Mouse (Mus musculus) hindbrain, postnatal 0 days (tissue): ENCODE results near the gene Nf1. TPM values are rescaled to one million over a fixed set of nuclear protein-coding genes. Genes with fewer than 3 reads are reported as not detected.

Source experiments
- ATAC-seq: fragments of 200-750 bp; cut with Nextera tagmentation; 2 replicates; pipeline ENCODE4 v1.8.0; 2017; ENCODE audit warnings: mild to moderate bottlenecking, moderate TSS enrichment, moderate library complexity
- DNase-seq: peaks from one replicate; pipeline ENCODE4 v3.0.0-alpha.2; 2015; ENCODE audit warnings: low spot score
- H3K27ac ChIP-seq: fragments of 300-500 bp; sonication (generic); 2 replicates; pipeline ENCODE4 v1.5.1; 2014; ENCODE audit warnings: mild to moderate bottlenecking
- H3K27me3 ChIP-seq: fragments of 300-500 bp; sonication (generic); 2 replicates; pipeline ENCODE4 v1.6.1; 2014; ENCODE audit warnings: low read length, mixed read lengths; ENCODE audit not compliant: insufficient read depth
- H3K36me3 ChIP-seq: fragments of 300-500 bp; sonication (generic); 2 replicates; pipeline ENCODE4 v1.6.1; 2014; ENCODE audit warnings: low read length, mixed read lengths; ENCODE audit not compliant: insufficient read depth
- H3K4me1 ChIP-seq: fragments of 300-500 bp; sonication (generic); 2 replicates; pipeline ENCODE4 v1.6.1; 2014; ENCODE audit warnings: antibody characterized with exemption, low read length, mixed read lengths; ENCODE audit not compliant: insufficient read depth
- H3K4me2 ChIP-seq: fragments of 300-500 bp; sonication (generic); 2 replicates; pipeline ENCODE4 v1.6.1; 2014; ENCODE audit warnings: low read depth, mild to moderate bottlenecking, low read length, moderate library complexity, mixed read lengths
- H3K4me3 ChIP-seq: fragments of 300-500 bp; sonication (generic); 2 replicates; pipeline ENCODE4 v1.5.1; 2014; ENCODE audit warnings: low read length
- H3K9ac ChIP-seq: fragments of 300-500 bp; sonication (generic); replicated peaks from 2 replicates; pipeline ENCODE4 v1.6.1; 2014; ENCODE audit warnings: mild to moderate bottlenecking, low read length, moderate library complexity, mixed read lengths
- H3K9me3 ChIP-seq: fragments of 300-500 bp; sonication (generic); 2 replicates; pipeline ENCODE4 v1.6.1; 2016; ENCODE audit warnings: low read length, mixed read lengths
- CTCF ChIP-seq: IDR thresholded peaks from 2 replicates; pipeline ENCODE4 v1.5.1; 2016; ENCODE audit warnings: antibody characterized with exemption, control low read depth, low read depth
- WGBS: fragments of 180-500 bp; shearing (Covaris S2); extraction: QIAGEN DNeasy Blood & Tissue Kit; methylation state at CpG from one replicate; pipeline ENCODE4 v1.1.7; 2014; 5-methylcytosine and 5-hydroxymethylcytosine counted together
- polyA plus RNA-seq: library from polyadenylated mRNA; unstranded; fragments of >200 nt; fragmentation: Nextera tagmentation; extraction: Ambion mirVana; gene quantifications from 2 replicates; pipeline ENCODE4 v1.2.1, GENCODE M21; 2015
- total RNA-seq: library from RNA; depleted of rRNA; stranded (reverse); fragments of >200 nt; gene quantifications from 2 replicates; pipeline ENCODE4 v1.2.3, GENCODE M21; 2014

Gene Nf1
- total and polyA plus RNA-seq, 2 experiments from 2014 or later = 8.7 to 68.4 TPM

- ATAC-seq (no peak), DNase-seq (no peak)
- H3K27ac ChIP-seq = no peak overlapping the region
- H3K9me3 ChIP-seq = no peaks in the 10 kb centered on the region
- WGBS = 90% methylated on average over 3 of the region's 3 CpGs
- H3K4me3 ChIP-seq = no peak overlapping the region
- peaks cover 22% of the 10 kb centered on the region for H3K36me3 ChIP-seq
- no peaks in the 10 kb centered on the region for H3K4me1 ChIP-seq
- no peaks in the 10 kb centered on the region for H3K27me3 ChIP-seq
- no peak overlapping the region for H3K9ac ChIP-seq
- no peak overlapping the region for H3K4me2 ChIP-seq
- TF ChIP-seq CTCF = no peak
Observed at GRCm38 (mm10) chr11:79457928-79458327, 118.4 kb downstream of the Nf1 start.

DNA sequence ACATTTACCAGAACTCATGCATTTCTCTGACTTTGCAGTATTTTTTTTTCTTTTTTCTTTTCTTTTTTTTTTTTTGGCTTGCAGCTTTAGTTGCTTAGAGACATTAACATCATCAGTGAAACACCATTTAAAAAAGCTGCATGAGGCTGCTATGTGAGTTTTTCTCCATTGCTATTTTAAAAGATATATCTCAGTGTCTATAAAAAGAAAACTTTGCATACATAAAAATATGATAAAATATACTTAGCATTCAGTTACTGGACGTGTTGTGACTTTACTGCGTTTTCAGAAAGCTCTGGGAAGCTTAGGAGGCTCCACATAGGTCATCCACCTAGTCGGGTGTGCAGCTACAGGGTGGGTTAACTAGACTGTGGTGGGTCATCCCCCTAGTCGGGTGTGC is 120.4 kb downstream of the Nf1 start:
- Histone ChIP-seq H3K36me3 (peaks cover 11% of the 10 kb centered on the region), H3K27me3 (no peaks in the 10 kb centered on the region)
- WGBS = 87% methylated on average over 4 of the region's 4 CpGs

DNA sequence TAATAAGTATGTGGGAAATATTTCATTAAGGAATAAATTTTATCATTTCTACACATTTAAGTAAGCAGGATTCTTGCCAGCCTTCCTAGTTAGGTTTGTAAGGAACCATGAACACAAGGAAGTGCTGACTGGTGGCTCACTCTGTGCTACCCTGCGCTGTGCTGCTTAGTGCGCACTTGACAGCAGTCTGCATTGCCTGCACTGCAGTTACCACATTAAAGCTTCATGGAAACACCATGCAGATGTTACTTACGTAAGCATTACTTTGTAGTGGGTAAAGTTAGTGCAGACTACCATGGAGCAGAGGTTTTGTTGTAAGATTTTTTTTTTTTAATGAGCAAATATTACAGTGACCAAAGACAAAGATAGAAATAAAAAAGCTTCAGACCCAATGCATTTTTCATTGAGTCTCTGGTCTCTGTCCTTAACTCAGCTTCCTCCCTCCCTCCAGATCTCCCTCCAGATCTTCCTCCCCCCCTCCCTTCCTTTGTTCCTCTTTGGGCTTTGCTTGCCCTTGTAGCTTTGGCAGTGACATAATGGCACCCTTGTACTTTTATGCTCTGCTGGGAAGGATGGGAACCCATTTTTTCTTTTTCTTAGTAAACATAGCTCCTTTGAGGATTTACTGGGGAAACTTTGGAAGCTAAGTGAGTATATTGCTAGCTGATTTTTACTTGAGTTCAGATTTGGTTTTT is 121.4 kb downstream of the Nf1 start:
- no peak for TF ChIP-seq CTCF
- no peak overlapping the region for H3K9ac ChIP-seq
- ATAC-seq (no peak), DNase-seq (peak; percentile 12)
- H3K27ac ChIP-seq = no peak overlapping the region
- H3K27me3 ChIP-seq = no peaks in the 10 kb centered on the region
- H3K4me2 ChIP-seq = no peak overlapping the region
- 89% methylated on average over 3 of the region's 3 CpGs for WGBS
- no peak overlapping the region for H3K4me3 ChIP-seq
- no peaks in the 10 kb centered on the region for H3K4me1 ChIP-seq
- H3K9me3 ChIP-seq = no peaks in the 10 kb centered on the region
- peaks cover 7% of the 10 kb centered on the region; the same call in 1 of the 2 replicates for H3K36me3 ChIP-seq

More for the DNA sequence above, 120.4 kb downstream of the Nf1 start:
- Histone ChIP-seq H3K4me3 (no peak overlapping the region), H3K9ac (no peak overlapping the region), H3K27ac (no peak overlapping the region), H3K9me3 (no peaks in the 10 kb centered on the region), H3K4me1 (no peaks in the 10 kb centered on the region), H3K4me2 (no peak overlapping the region)
- ATAC-seq (no peak), DNase-seq (no peak)
- TF ChIP-seq CTCF = no peak

DNA sequence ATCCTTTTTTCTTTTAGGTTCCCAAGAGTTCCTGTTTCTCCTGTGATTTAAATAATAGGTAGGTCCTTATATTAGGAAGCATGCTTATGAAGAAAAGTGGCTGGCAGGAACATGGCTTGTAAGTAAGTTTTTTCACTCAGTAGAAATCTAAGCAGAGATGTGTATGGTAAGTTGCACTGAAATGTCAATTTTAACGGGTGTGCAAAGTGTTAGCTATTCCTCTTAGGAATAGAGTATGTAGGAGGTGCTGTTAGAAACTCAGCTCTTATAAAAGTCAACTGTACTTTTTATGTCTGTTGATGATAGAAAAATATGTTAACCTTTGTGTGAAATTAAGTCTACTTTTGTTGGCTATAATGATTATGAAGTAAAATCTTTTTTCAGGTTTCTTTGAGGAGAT is 128.6 kb downstream of the Nf1 start:
- no peak overlapping the region for H3K4me2 ChIP-seq
- H3K27ac ChIP-seq = no peak overlapping the region
- no peak for TF ChIP-seq CTCF
- H3K9me3 ChIP-seq = no peaks in the 10 kb centered on the region
- no peaks in the 10 kb centered on the region for H3K4me1 ChIP-seq
- H3K9ac ChIP-seq = no peak overlapping the region
- DNase-seq (no peak), ATAC-seq (no peak)
- no peaks in the 10 kb centered on the region for H3K27me3 ChIP-seq
- H3K36me3 ChIP-seq = peaks cover 19% of the 10 kb centered on the region
- WGBS = 76% methylated on average over 1 of the region's 1 CpGs
- H3K4me3 ChIP-seq = no peak overlapping the region

GRCm38 (mm10) chr11:79483392-79483791 is 143.9 kb downstream of the Nf1 start:
- Histone ChIP-seq H3K27me3 (no peaks in the 10 kb centered on the region), H3K4me1 (no peaks in the 10 kb centered on the region), H3K9me3 (no peaks in the 10 kb centered on the region), H3K27ac (no peak overlapping the region), H3K4me3 (no peak overlapping the region), H3K4me2 (no peak overlapping the region), H3K9ac (no peak overlapping the region), H3K36me3 (peaks cover 10% of the 10 kb centered on the region)
- ATAC-seq (no peak), DNase-seq (no peak)
- 90% methylated on average over 6 of the region's 6 CpGs for WGBS
- TF ChIP-seq CTCF = no peak

- no peak for TF ChIP-seq CTCF
- Histone ChIP-seq H3K9me3 (no peaks in the 10 kb centered on the region), H3K4me1 (no peaks in the 10 kb centered on the region), H3K4me2 (no peak overlapping the region), H3K27me3 (no peaks in the 10 kb centered on the region), H3K9ac (no peak overlapping the region), H3K4me3 (no peak overlapping the region), H3K27ac (no peak overlapping the region), H3K36me3 (peaks cover 11% of the 10 kb centered on the region)
- no peak for DNase-seq
- WGBS = 88% methylated on average over 7 of the region's 7 CpGs
- no peak for ATAC-seq
Observed at GRCm38 (mm10) chr11:79483876-79484528, 144.5 kb downstream of the Nf1 start.

GRCm38 (mm10) chr11:79484721-79485120 is 145.2 kb downstream of the Nf1 start:
- no peak overlapping the region for H3K4me2 ChIP-seq
- no peak for ATAC-seq
- H3K27me3 ChIP-seq = no peaks in the 10 kb centered on the region
- H3K9ac ChIP-seq = no peak overlapping the region
- no peaks in the 10 kb centered on the region for H3K9me3 ChIP-seq
- peaks cover 17% of the 10 kb centered on the region for H3K36me3 ChIP-seq
- no peak for DNase-seq
- no peak for TF ChIP-seq CTCF
- no peak overlapping the region for H3K4me3 ChIP-seq
- H3K27ac ChIP-seq = no peak overlapping the region
- no peaks in the 10 kb centered on the region for H3K4me1 ChIP-seq
